Mouse (Mus musculus): ENCODE measurements around the gene Rnls.

The Rnls gene

GRCm38 (mm10) chr19:33179595-33179994 lies 212.5 kb downstream of the Rnls start:
- no peak for DNase-seq (ENCODE audit: low spot score in 2 of 2)

- DNase-seq (ENCODE audit: low spot score in 2 of 2), result no peak
Measured at GRCm38 (mm10) chr19:33178866-33179265, 213.2 kb downstream of the Rnls start.

- no peak for DNase-seq (ENCODE audit: low spot score in 2 of 2)
Measured at GRCm38 (mm10) chr19:33178367-33178766, 213.7 kb downstream of the Rnls start.

- DNase-seq (ENCODE audit: low spot score in 2 of 2), result no peak
Measured at GRCm38 (mm10) chr19:33173991-33174390, 218.1 kb downstream of the Rnls start.

- DNase-seq (ENCODE audit: low spot score in 2 of 2), result no peak
Measured at GRCm38 (mm10) chr19:33169881-33170280, 222.2 kb downstream of the Rnls start.

- DNase-seq (ENCODE audit: low spot score in 2 of 2), result no peak
Measured at GRCm38 (mm10) chr19:33167528-33168264, 224.4 kb downstream of the Rnls start.

- DNase-seq (ENCODE audit: low spot score in 2 of 2), result peak in 1 of 2 experiments; percentile 3
Measured at GRCm38 (mm10) chr19:33164801-33165200, 227.3 kb downstream of the Rnls start.

- DNase-seq (ENCODE audit: low spot score in 2 of 2), result no peak
Measured at GRCm38 (mm10) chr19:33161903-33162302, 230.2 kb downstream of the Rnls start.

GRCm38 (mm10) chr19:33159897-33160296 lies 232.2 kb downstream of the Rnls start:
- DNase-seq (ENCODE audit: low spot score in 2 of 2), result no peak

- no peak for DNase-seq (ENCODE audit: low spot score in 2 of 2)
Measured at GRCm38 (mm10) chr19:33159192-33159591, 232.9 kb downstream of the Rnls start.

- DNase-seq (ENCODE audit: low spot score in 2 of 2), result no peak
Measured at GRCm38 (mm10) chr19:33158234-33158633, 233.9 kb downstream of the Rnls start.

GRCm38 (mm10) chr19:33148411-33148810 lies 243.7 kb downstream of the Rnls start:
- DNase-seq (ENCODE audit: low spot score in 2 of 2), result no peak

GRCm38 (mm10) chr19:33143198-33143597 lies 248.9 kb downstream of the Rnls start:
- DNase-seq (ENCODE audit: low spot score in 2 of 2), result no peak

GRCm38 (mm10) chr19:33137316-33137715 lies 254.8 kb downstream of the Rnls start:
- DNase-seq (ENCODE audit: low spot score in 2 of 2), result no peak

GRCm38 (mm10) chr19:33122611-33123226 lies 269.4 kb downstream of the Rnls start:
- peak in 1 of 2 experiments; percentile 35 for DNase-seq (ENCODE audit: low spot score in 2 of 2)

- DNase-seq (ENCODE audit: low spot score in 2 of 2), result peak in 1 of 2 experiments; percentile 62
Measured at GRCm38 (mm10) chr19:33119947-33120346, 272.1 kb downstream of the Rnls start.

- peak; percentile 49 to 54 for DNase-seq (ENCODE audit: low spot score in 2 of 2)
Measured at GRCm38 (mm10) chr19:33118898-33119297, 273.2 kb downstream of the Rnls start.

- no peak for DNase-seq (ENCODE audit: low spot score in 2 of 2)
Measured at GRCm38 (mm10) chr19:33114631-33115295, 277.3 kb downstream of the Rnls start.

GRCm38 (mm10) chr19:33113746-33114145 lies 278.3 kb downstream of the Rnls start:
- no peak for DNase-seq (ENCODE audit: low spot score in 2 of 2)

GRCm38 (mm10) chr19:33110404-33110803 lies 281.7 kb downstream of the Rnls start:
- DNase-seq (ENCODE audit: low spot score in 2 of 2), result no peak

- DNase-seq (ENCODE audit: low spot score in 2 of 2), result no peak
Measured at GRCm38 (mm10) chr19:33109941-33110371, 282.1 kb downstream of the Rnls start.

GRCm38 (mm10) chr19:33109141-33109540 lies 283.0 kb downstream of the Rnls start:
- no peak for DNase-seq (ENCODE audit: low spot score in 2 of 2)

- DNase-seq (ENCODE audit: low spot score in 2 of 2), result no peak
Measured at GRCm38 (mm10) chr19:33103851-33104250, 288.2 kb downstream of the Rnls start.
